Mouse (Mus musculus): ENCODE results near the gene Snai3.

DNA sequence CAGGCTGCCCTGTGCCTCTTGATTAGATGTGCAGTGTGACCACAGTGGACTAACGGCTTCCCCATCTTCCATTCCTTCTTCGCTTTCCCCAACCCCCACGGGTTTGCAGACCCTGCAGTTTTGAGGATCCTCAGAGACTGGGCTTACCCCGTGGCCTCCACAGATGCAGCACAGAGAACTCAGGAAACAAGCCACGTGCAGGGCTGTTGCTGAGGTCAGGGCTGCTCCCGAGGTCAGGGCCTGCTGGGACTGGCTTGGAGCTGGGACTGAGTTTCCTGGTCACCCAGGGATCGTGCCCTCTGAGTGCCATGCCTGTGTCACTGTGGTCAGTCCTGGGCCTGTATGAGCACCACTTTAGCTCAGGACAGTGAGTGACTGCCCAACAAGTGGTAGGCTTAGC lies 4.5 kb upstream of the Snai3 start:
- TF ChIP-seq CTCF (IDR thresholded peaks at IDR 0.05): no peak
- TF ChIP-seq EP300 (IDR thresholded peaks at IDR 0.05): no peak
